ENCODE assay signal across 8 mouse cellular contexts in genomic region chr1:181881532-181881931, GRCm38 (mm10). TPM values are rescaled to one million over a fixed set of nuclear protein-coding genes. Genes with fewer than 3 reads are reported as not detected.
A peak's percentile ranks its signal among the peaks of the same experiment; 100 is the strongest.
DNase-seq lines count a peak whose midpoint lies in the region; ATAC-seq and TF ChIP-seq lines count a peak whose summit lies in the region.

No protein-coding gene starts in this region.

- H3K4me2 ChIP-seq in midbrain, postnatal 0 days (ENCODE audit: low read depth, low read length, poor library complexity, severe bottlenecking), result no peak overlapping the region

- H3K27ac ChIP-seq in heart, adult 2 months, result no peak overlapping the region
- no peak overlapping the region for H3K27ac ChIP-seq in liver, adult 2 months (replicated peaks; ENCODE audit: insufficient read depth, low read depth, low read length)
- H3K27ac ChIP-seq in midbrain, postnatal 0 days (ENCODE audit: low read depth, low read length), result no peak overlapping the region

- TF ChIP-seq POLR2A in heart, adult 2 months (IDR thresholded peaks at IDR 0.05; ENCODE audit: insufficient read depth, low read depth, low read length), result no peak
- no peak for TF ChIP-seq POLR2A in liver, adult 2 months (IDR thresholded peaks at IDR 0.05; ENCODE audit: extremely low read depth, insufficient read depth, low read length)

- H3K4me1 ChIP-seq in heart, adult 2 months (ENCODE audit: control insufficient read depth, insufficient read depth, low read length), result peaks cover 1% of the 10 kb centered on the region; the same call in 1 of the 2 replicates
- H3K4me1 ChIP-seq in liver, adult 2 months (ENCODE audit: control insufficient read depth, insufficient read depth, low read length), result no peaks in the 10 kb centered on the region
- H3K4me1 ChIP-seq in midbrain, postnatal 0 days (ENCODE audit: insufficient read depth, low read length), result no peaks in the 10 kb centered on the region

- intact Hi-C loops in heart, adult 2 months (cut with DNase I), result loop anchor here (1.0 to 5.0 kb wide), 3 partner anchors 39 to 153 kb away; partner anchors contain the start of gene Lbr

- 18% methylated on average over 8 of the region's 8 CpGs for WGBS in heart, adult 2 months
- WGBS in liver, adult 2 months, result 14% methylated on average over 8 of the region's 8 CpGs
- WGBS in midbrain, postnatal 0 days, result 40% methylated on average over 8 of the region's 8 CpGs

- no peaks in the 10 kb centered on the region for H3K27me3 ChIP-seq in heart, adult 2 months (ENCODE audit: control insufficient read depth, insufficient read depth, low read length)
- no peaks in the 10 kb centered on the region for H3K27me3 ChIP-seq in liver, adult 2 months (ENCODE audit: control insufficient read depth, insufficient read depth, low read length)
- H3K27me3 ChIP-seq in midbrain, postnatal 0 days (ENCODE audit: insufficient read depth, low read length), result no peaks in the 10 kb centered on the region
- no peaks in the 10 kb centered on the region for H3K27me3 ChIP-seq in splenic B cell, adult 2 months (ENCODE audit: control insufficient read depth, insufficient read depth, low read length, poor library complexity, severe bottlenecking)

- peak; percentile 63; the same call in 1 of the 2 replicates for ATAC-seq in midbrain, postnatal 0 days (ENCODE audit: low FRiP score)

- peak; percentile 83 for TF ChIP-seq CTCF in heart, adult 2 months (IDR thresholded peaks at IDR 0.05)
- TF ChIP-seq CTCF in liver, adult 2 months (IDR thresholded peaks at IDR 0.05; ENCODE audit: low read depth, low read length), result peak; percentile 91
- TF ChIP-seq CTCF in midbrain, postnatal 0 days (IDR thresholded peaks at IDR 0.05), result peak; percentile 66

- H3K4me3 ChIP-seq in heart, adult 2 months, result no peak overlapping the region
- no peak overlapping the region for H3K4me3 ChIP-seq in liver, adult 2 months (ENCODE audit: insufficient read depth, low read depth, low read length)
- no peak overlapping the region for H3K4me3 ChIP-seq in midbrain, postnatal 0 days (ENCODE audit: low read depth, low read length)

- H3K9me3 ChIP-seq in midbrain, postnatal 0 days (ENCODE audit: low read length), result no peaks in the 10 kb centered on the region

- peak; percentile 83; the same call in 1 of the 2 replicates for TF ChIP-seq EP300 in heart, adult 2 months (IDR thresholded peaks at IDR 0.05; ENCODE audit: insufficient read depth, low read depth, low read length)

- H3K9ac ChIP-seq in heart, adult 2 months (ENCODE audit: low read depth, low read length), result no peak overlapping the region
- no peak overlapping the region for H3K9ac ChIP-seq in liver, adult 2 months (ENCODE audit: low read depth, low read length)
- no peak overlapping the region for H3K9ac ChIP-seq in midbrain, postnatal 0 days (replicated peaks; ENCODE audit: low read length, poor library complexity, severe bottlenecking)

- no peaks in the 10 kb centered on the region for H3K79me2 ChIP-seq in heart, adult 2 months (replicated peaks; ENCODE audit: control insufficient read depth, insufficient read depth, low read length)
- H3K79me2 ChIP-seq in liver, adult 2 months (ENCODE audit: control insufficient read depth, insufficient read depth, low read length), result no peaks in the 10 kb centered on the region

- peak; percentile 26 for DNase-seq in 3T3-L1 (ENCODE audit: low read depth, low spot score)
- DNase-seq in T-cell, adult 2 months (ENCODE audit: low spot score), result peak; percentile 70
- peak; percentile 82 for DNase-seq in embryo, embryonic 10.5 days (ENCODE audit: low spot score)
- peak; percentile 71 for DNase-seq in heart, adult 2 months
- DNase-seq in kidney, adult 8-10 months, result peak; percentile 36 to 71
- DNase-seq in liver, adult 2 months (ENCODE audit: extremely low read depth, low read depth, low spot score), result peak; percentile 48
- DNase-seq in midbrain, postnatal 0 days (ENCODE audit: low spot score), result peak; percentile 87
- DNase-seq in splenic B cell, adult 2 months (ENCODE audit: low read depth, low spot score), result peak; percentile 89

- H3K36me3 ChIP-seq in heart, adult 2 months (ENCODE audit: control insufficient read depth, insufficient read depth, low read length), result no peaks in the 10 kb centered on the region
- no peaks in the 10 kb centered on the region for H3K36me3 ChIP-seq in liver, adult 2 months (ENCODE audit: control insufficient read depth, insufficient read depth, low read length)
- no peaks in the 10 kb centered on the region for H3K36me3 ChIP-seq in midbrain, postnatal 0 days (ENCODE audit: insufficient read depth, low read length)
- H3K36me3 ChIP-seq in splenic B cell, adult 2 months (ENCODE audit: control insufficient read depth, insufficient read depth, low read length, poor library complexity, severe bottlenecking), result no peaks in the 10 kb centered on the region

RNA-seq across cellular contexts. Expression of gene Lbr, which starts 38.7 kb away (rescaled TPM):
- 10 to 100 TPM; 23.6 to 24.7 TPM for total RNA-seq in heart, adult 2 months (2021)
- 12.3 and 17.9 TPM in 2 replicates for polyA plus RNA-seq in heart, adult 2 months (2012; rRNA removed)
- total RNA-seq in liver, adult 2 months (2014; rRNA removed), result 9.5 and 12.1 TPM in 2 replicates
- polyA plus RNA-seq in liver, adult 2 months (2012; rRNA removed), result 5.2 and 7.3 TPM in 2 replicates
- total RNA-seq in midbrain, postnatal 0 days (2014; rRNA removed), result 22.1 and 22.3 TPM in 2 replicates
- 20.2 and 20.3 TPM in 2 replicates for polyA plus RNA-seq in midbrain, postnatal 0 days (2015; fragmentation: Nextera tagmentation; extraction: Ambion mirVana)

Comparison
In these comparisons a context has a peak if more than half of its experiments do, and no peak if none do; other contexts are left out.
1. DNase-seq: peak in every context shown above with its lines; median percentile 89 in splenic B cell, adult 2 months; 87 in midbrain, postnatal 0 days; 82 in embryo, embryonic 10.5 days; 71 in heart, adult 2 months; 70 in T-cell, adult 2 months; 54 in kidney, adult 8-10 months; 48 in liver, adult 2 months; 26 in 3T3-L1.